Mouse (Mus musculus) right cerebral cortex, postnatal 14 days (tissue): ENCODE data around the gene Bivm.

Experiments
- DNase-seq: peaks from one replicate; pipeline ENCODE4 v3.0.0; 2022

The Bivm gene

GRCm38 (mm10) chr1:44178086-44178485, 59.3 kb downstream of the Bivm start:
- DNase-seq, result no peak

- DNase-seq, result no peak
These were observed 67.6 kb downstream of the Bivm start for GRCm38 (mm10) chr1:44186396-44186795.
